Mouse (Mus musculus) forebrain, embryonic 11.5 days (tissue): ENCODE measurements around the gene Cbx7. TPM values are rescaled to one million over a fixed set of nuclear protein-coding genes. Genes with fewer than 3 reads are reported as not detected.

Experiments
- ATAC-seq: fragments of 200-750 bp; cut with Nextera tagmentation; replicated peaks from 2 replicates; pipeline ENCODE4 v1.8.0; 2017; ENCODE audit warnings: moderate TSS enrichment; ENCODE audit not compliant: low FRiP score
- DNase-seq: peaks from one replicate; pipeline ENCODE4 v3.0.0-alpha.2; 2017; ENCODE audit warnings: low spot score
- H3K27ac ChIP-seq: fragments of 300-500 bp; sonication (generic); 2 replicates; pipeline ENCODE4 v1.5.1; 2014; ENCODE audit warnings: low read depth, low read length
- H3K27me3 ChIP-seq: fragments of 300-500 bp; sonication (generic); 2 replicates; pipeline ENCODE4 v1.6.1; 2014; ENCODE audit warnings: mild to moderate bottlenecking, low read length, mixed read lengths; ENCODE audit not compliant: control insufficient read depth, insufficient read depth
- H3K36me3 ChIP-seq: fragments of 300-500 bp; sonication (generic); 2 replicates; pipeline ENCODE4 v1.6.1; 2014; ENCODE audit warnings: mild to moderate bottlenecking, low read length, moderate library complexity, mixed read lengths; ENCODE audit not compliant: control insufficient read depth, insufficient read depth
- H3K4me1 ChIP-seq: fragments of 300-500 bp; sonication (generic); replicated peaks from 2 replicates; pipeline ENCODE4 v1.6.1; 2014; ENCODE audit warnings: low read length, mixed read lengths; ENCODE audit not compliant: control insufficient read depth, insufficient read depth
- H3K4me2 ChIP-seq: fragments of 300-500 bp; sonication (generic); 2 replicates; pipeline ENCODE4 v1.6.1; 2014; ENCODE audit warnings: low read depth, mild to moderate bottlenecking, low read length, moderate library complexity, mixed read lengths; ENCODE audit not compliant: severe bottlenecking
- H3K4me3 ChIP-seq: fragments of 300-500 bp; sonication (generic); 2 replicates; pipeline ENCODE4 v1.5.1; 2014; ENCODE audit warnings: low read depth, low read length
- H3K9ac ChIP-seq: fragments of 300-500 bp; sonication (generic); 2 replicates; pipeline ENCODE4 v1.6.1; 2014; ENCODE audit warnings: low read length
- H3K9me3 ChIP-seq: fragments of 300-500 bp; sonication (generic); 2 replicates; pipeline ENCODE4 v1.6.1; 2016; ENCODE audit warnings: low read length, mixed read lengths; ENCODE audit not compliant: control insufficient read depth
- WGBS: fragments of 180-500 bp; shearing (Covaris S2); extraction: QIAGEN DNeasy Blood & Tissue Kit; methylation state at CpG from one replicate; pipeline ENCODE4 v1.1.7; 2014; 5-methylcytosine and 5-hydroxymethylcytosine counted together
- polyA plus RNA-seq: library from polyadenylated mRNA; unstranded; fragments of >200 nt; fragmentation: Nextera tagmentation; extraction: Ambion mirVana; gene quantifications from 2 replicates; pipeline ENCODE4 v1.2.1, GENCODE M21; 2014

Cbx7 gene
- 2.5 and 3.3 TPM in 2 replicates for polyA plus RNA-seq

GRCm38 (mm10) chr15:79970940-79971339 lies at the start of gene Cbx7:
TSS of gene Cbx7 (minus strand) at chr15:79971119.
- H3K9ac ChIP-seq = no peak within 1 kb of the TSS
- H3K4me3 ChIP-seq = no peak within 1 kb of the TSS
- H3K27ac ChIP-seq = no peak within 1 kb of the TSS
- 94% methylated on average over 11 of the region's 11 CpGs for WGBS
- no peaks in the 10 kb centered on the region for H3K4me1 ChIP-seq
- no peak for DNase-seq
- H3K36me3 ChIP-seq = no peaks in the 10 kb centered on the region
- H3K9me3 ChIP-seq = no peaks in the 10 kb centered on the region
- no peak for ATAC-seq
- H3K4me2 ChIP-seq = no peak within 1 kb of the TSS
- no peaks in the 10 kb centered on the region for H3K27me3 ChIP-seq

GRCm38 (mm10) chr15:80020516-80020915 lies 49.6 kb upstream of the Cbx7 start:
- no peaks in the 10 kb centered on the region for H3K4me1 ChIP-seq
- H3K27ac ChIP-seq = no peak overlapping the region
- H3K4me3 ChIP-seq = no peak overlapping the region
- DNase-seq = no peak
- no peaks in the 10 kb centered on the region for H3K36me3 ChIP-seq
- WGBS = 74% methylated on average over 4 of the region's 4 CpGs
- peaks cover 12% of the 10 kb centered on the region for H3K27me3 ChIP-seq
- H3K4me2 ChIP-seq = no peak overlapping the region
- no peaks in the 10 kb centered on the region for H3K9me3 ChIP-seq
- no peak overlapping the region for H3K9ac ChIP-seq
- no peak for ATAC-seq

GRCm38 (mm10) chr15:80019625-80020024 lies 48.7 kb upstream of the Cbx7 start:
- no peaks in the 10 kb centered on the region for H3K9me3 ChIP-seq
- no peak overlapping the region for H3K4me3 ChIP-seq
- DNase-seq = no peak
- 63% methylated on average over 4 of the region's 4 CpGs for WGBS
- peaks cover 2% of the 10 kb centered on the region; the same call in 1 of the 2 replicates for H3K4me1 ChIP-seq
- ATAC-seq = no peak
- no peak overlapping the region for H3K9ac ChIP-seq
- H3K27me3 ChIP-seq = peaks cover 21% of the 10 kb centered on the region
- no peak overlapping the region for H3K4me2 ChIP-seq
- no peaks in the 10 kb centered on the region for H3K36me3 ChIP-seq
- no peak overlapping the region for H3K27ac ChIP-seq

GRCm38 (mm10) chr15:80019220-80019619 lies 48.3 kb upstream of the Cbx7 start:
- no peak overlapping the region for H3K4me3 ChIP-seq
- WGBS = 82% methylated on average over 7 of the region's 7 CpGs
- H3K36me3 ChIP-seq = no peaks in the 10 kb centered on the region
- no peak overlapping the region for H3K9ac ChIP-seq
- no peaks in the 10 kb centered on the region for H3K9me3 ChIP-seq
- DNase-seq = no peak
- no peak overlapping the region for H3K27ac ChIP-seq
- no peak for ATAC-seq
- H3K27me3 ChIP-seq = peaks cover 25% of the 10 kb centered on the region
- peaks cover 6% of the 10 kb centered on the region for H3K4me1 ChIP-seq
- H3K4me2 ChIP-seq = no peak overlapping the region

- peaks cover 24% of the 10 kb centered on the region for H3K4me1 ChIP-seq
- H3K36me3 ChIP-seq = no peaks in the 10 kb centered on the region
- peaks cover 50% of the 10 kb centered on the region for H3K27me3 ChIP-seq
- no peak for ATAC-seq
- 89% methylated on average over 9 of the region's 9 CpGs for WGBS
- no peak overlapping the region for H3K4me2 ChIP-seq
- no peak overlapping the region for H3K4me3 ChIP-seq
- H3K9me3 ChIP-seq = no peaks in the 10 kb centered on the region
- H3K27ac ChIP-seq = no peak overlapping the region
- no peak overlapping the region for H3K9ac ChIP-seq
- DNase-seq = no peak
Measured at GRCm38 (mm10) chr15:80016563-80017301, 45.8 kb upstream of the Cbx7 start.

GRCm38 (mm10) chr15:80015211-80015952 lies 44.5 kb upstream of the Cbx7 start:
- 58% methylated on average over 7 of the region's 7 CpGs for WGBS
- peaks cover 61% of the 10 kb centered on the region for H3K27me3 ChIP-seq
- no peak for DNase-seq
- H3K36me3 ChIP-seq = no peaks in the 10 kb centered on the region
- H3K4me2 ChIP-seq = no peak overlapping the region
- H3K9me3 ChIP-seq = no peaks in the 10 kb centered on the region
- no peak for ATAC-seq
- no peak overlapping the region for H3K27ac ChIP-seq
- H3K4me3 ChIP-seq = no peak overlapping the region
- no peak overlapping the region for H3K9ac ChIP-seq
- peaks cover 24% of the 10 kb centered on the region for H3K4me1 ChIP-seq

- Histone ChIP-seq H3K4me1 (peaks cover 24% of the 10 kb centered on the region), H3K36me3 (no peaks in the 10 kb centered on the region), H3K27me3 (peaks cover 61% of the 10 kb centered on the region), H3K4me2 (peak within 1 kb of the TSS; percentile 51), H3K9me3 (no peaks in the 10 kb centered on the region), H3K4me3 (peak within 1 kb of the TSS; percentile 52), H3K9ac (peak within 1 kb of the TSS; percentile 16), H3K27ac (no peak within 1 kb of the TSS)
- DNase-seq = no peak
- WGBS = under 1% methylated on average over 59 of the region's 60 CpGs
- no peak for ATAC-seq
Measured at GRCm38 (mm10) chr15:80014321-80015210, 43.6 kb upstream of the Cbx7 start, which contains the start of gene Pdgfb. TSS of gene Pdgfb (minus strand) at chr15:80014977.

- Histone ChIP-seq H3K27ac (no peak overlapping the region), H3K36me3 (no peaks in the 10 kb centered on the region), H3K4me3 (peak overlapping the region; percentile 52), H3K9ac (peak overlapping the region; percentile 14; the same call in 1 of the 2 replicates), H3K4me2 (peak overlapping the region; percentile 51), H3K27me3 (peaks cover 61% of the 10 kb centered on the region), H3K4me1 (peaks cover 24% of the 10 kb centered on the region), H3K9me3 (no peaks in the 10 kb centered on the region)
- under 1% methylated on average over 28 of the region's 37 CpGs for WGBS
- no peak for ATAC-seq
- DNase-seq = no peak
Measured at GRCm38 (mm10) chr15:80014031-80014320, 43.1 kb upstream of the Cbx7 start.
